Mouse (Mus musculus) monocyte, adult 2 months (primary cell): ENCODE results near the gene Amn1.
"Not testable (repeated sequence)": the region's sequence is repeated elsewhere in the genome, so short reads cannot be mapped to it uniquely, and the experiment has no call there.

ENCODE experiments used
- DNase-seq, 2 experiments: peaks; one replicate each; pipeline ENCODE4 v3.0.0; 2022; ENCODE audit warnings: low spot score in 2 of 2, low read depth in 1 of 2

Gene Amn1

GRCm38 (mm10) chr6:149188041-149188924 lies at the start of gene Amn1:
Gene Amn1, minus strand, starts transcription at chr6:149188712.
- DNase-seq: peak; percentile 94 to 96

- DNase-seq: no peak
These were observed 48.3 kb upstream of the Amn1 start for GRCm38 (mm10) chr6:149236807-149237206.

- no peak for DNase-seq
These were observed 45.4 kb upstream of the Amn1 start for GRCm38 (mm10) chr6:149233918-149234317.

- no peak for DNase-seq
These were observed 36.2 kb upstream of the Amn1 start for GRCm38 (mm10) chr6:149224751-149225150.

- DNase-seq: no peak
These were observed 32.8 kb upstream of the Amn1 start for GRCm38 (mm10) chr6:149221296-149221695.

GRCm38 (mm10) chr6:149198572-149198971 lies 10.1 kb upstream of the Amn1 start:
- DNase-seq: no peak

- no peak for DNase-seq
These were observed 8.6 kb upstream of the Amn1 start for GRCm38 (mm10) chr6:149197116-149197515.

GRCm38 (mm10) chr6:149193276-149193905 lies 4.9 kb upstream of the Amn1 start:
- peak; percentile 72 to 80 for DNase-seq

- not testable (repeated sequence) for DNase-seq
These were observed 3.4 kb upstream of the Amn1 start for GRCm38 (mm10) chr6:149191951-149192350.

- DNase-seq: no peak
These were observed 919 bp upstream of the Amn1 start for GRCm38 (mm10) chr6:149189340-149189922.

GRCm38 (mm10) chr6:149188925-149189257 lies 379 bp upstream of the Amn1 start:
- no peak for DNase-seq

GRCm38 (mm10) chr6:149187371-149187770 lies 1.1 kb downstream of the Amn1 start:
- no peak for DNase-seq

GRCm38 (mm10) chr6:149184007-149184406 lies 4.5 kb downstream of the Amn1 start:
- DNase-seq: no peak

GRCm38 (mm10) chr6:149179064-149179463 lies 9.4 kb downstream of the Amn1 start:
- no peak for DNase-seq

- no peak for DNase-seq
These were observed 13.5 kb downstream of the Amn1 start for GRCm38 (mm10) chr6:149174932-149175570.

- DNase-seq: no peak
These were observed 14.5 kb downstream of the Amn1 start for GRCm38 (mm10) chr6:149173831-149174625.

GRCm38 (mm10) chr6:149169965-149170364 lies 18.5 kb downstream of the Amn1 start:
- not testable (repeated sequence) for DNase-seq

GRCm38 (mm10) chr6:149168436-149168835 lies 20.1 kb downstream of the Amn1 start:
- DNase-seq: no peak

GRCm38 (mm10) chr6:149167672-149168071 lies 20.8 kb downstream of the Amn1 start:
- DNase-seq: no peak

- DNase-seq: not testable (repeated sequence)
These were observed 21.5 kb downstream of the Amn1 start for GRCm38 (mm10) chr6:149167038-149167437.
